Mouse (Mus musculus): ENCODE measurements around the gene Adora1.

DNA sequence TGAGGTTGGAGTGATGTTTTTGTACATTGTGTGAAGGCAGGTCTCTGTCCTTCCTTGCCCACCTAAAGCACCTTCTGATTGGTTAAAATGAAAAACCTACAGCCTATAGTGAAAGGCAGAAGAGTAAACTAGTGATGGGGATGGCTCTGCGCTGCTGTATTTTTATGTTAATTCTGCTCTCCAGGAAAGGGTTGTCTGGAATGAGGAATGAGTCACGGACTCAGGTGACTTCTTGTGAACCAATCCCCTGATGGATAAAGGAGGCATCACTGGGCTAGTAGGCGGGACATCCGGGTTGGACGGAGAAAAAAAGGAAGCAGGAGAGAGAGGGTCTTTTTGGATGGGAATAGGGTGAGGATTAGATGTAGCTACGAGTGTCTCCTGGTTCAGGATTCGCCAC lies 34.8 kb upstream of the Adora1 start:
- no peak for TF ChIP-seq POLR2A (IDR thresholded peaks at IDR 0.05; ENCODE audit: low read depth, low read length)
- TF ChIP-seq CTCF (IDR thresholded peaks at IDR 0.05; ENCODE audit: extremely low read depth, insufficient read length, insufficient replicate concordance, low read depth, low read length) = no peak

All from small intestine, adult 2 months (tissue).